Mouse (Mus musculus) kidney, embryonic 16.5 days (tissue): ENCODE measurements around the gene Pbx3. TPM values are rescaled to one million over a fixed set of nuclear protein-coding genes. Genes with fewer than 3 reads are reported as not detected.
A peak's percentile ranks its signal among the peaks of the same experiment; 100 is the strongest.

Source experiments
- ATAC-seq: fragments of 200-750 bp; cut with Nextera tagmentation; 2 replicates; pipeline ENCODE4 v1.8.0; 2017; ENCODE audit warnings: moderate TSS enrichment; ENCODE audit not compliant: low FRiP score, low TSS enrichment
- H3K27ac ChIP-seq: fragments of 300-500 bp; sonication (generic); 2 replicates; pipeline ENCODE4 v1.5.1; 2014; ENCODE audit warnings: low read length
- H3K27me3 ChIP-seq: fragments of 300-500 bp; sonication (generic); 2 replicates; pipeline ENCODE4 v1.6.1; 2014; ENCODE audit warnings: low read length, control low read depth, mixed read lengths; ENCODE audit not compliant: insufficient read depth
- H3K36me3 ChIP-seq: fragments of 300-500 bp; sonication (generic); 2 replicates; pipeline ENCODE4 v1.6.1; 2014; ENCODE audit warnings: low read length, control low read depth, mixed read lengths; ENCODE audit not compliant: insufficient read depth
- H3K4me1 ChIP-seq: fragments of 300-500 bp; sonication (generic); 2 replicates; pipeline ENCODE4 v1.6.1; 2014; ENCODE audit warnings: low read length, control low read depth, mixed read lengths; ENCODE audit not compliant: insufficient read depth
- H3K4me2 ChIP-seq: fragments of 300-500 bp; sonication (generic); replicated peaks from 2 replicates; pipeline ENCODE4 v1.6.1; 2014; ENCODE audit warnings: low read depth, low read length
- H3K4me3 ChIP-seq: fragments of 300-500 bp; sonication (generic); 2 replicates; pipeline ENCODE4 v1.5.1; 2014; ENCODE audit warnings: mild to moderate bottlenecking, low read length
- H3K9ac ChIP-seq: fragments of 300-500 bp; sonication (generic); replicated peaks from 2 replicates; pipeline ENCODE4 v1.6.1; 2014; ENCODE audit warnings: low read length
- H3K9me3 ChIP-seq: fragments of 300-500 bp; sonication (generic); 2 replicates; pipeline ENCODE4 v1.6.1; 2016; ENCODE audit warnings: low read length, control low read depth
- WGBS: fragments of 180-500 bp; shearing (Covaris S2); extraction: QIAGEN DNeasy Blood & Tissue Kit; methylation state at CpG from one replicate; pipeline ENCODE4 v1.1.7; 2014; 5-methylcytosine and 5-hydroxymethylcytosine counted together
- polyA plus RNA-seq: library from polyadenylated mRNA; unstranded; fragments of >200 nt; fragmentation: Nextera tagmentation; extraction: Ambion mirVana; gene quantifications from 2 replicates; pipeline ENCODE4 v1.2.1, GENCODE M21; 2015

The Pbx3 gene
- polyA plus RNA-seq, 1 experiment from 2014 or later, result 22.7 TPM

- no peak overlapping the region for H3K4me2 ChIP-seq
- 64% methylated on average over 2 of the region's 2 CpGs for WGBS
Observed at GRCm38 (mm10) chr2:34257611-34258010, 115.3 kb downstream of the Pbx3 start.

DNA sequence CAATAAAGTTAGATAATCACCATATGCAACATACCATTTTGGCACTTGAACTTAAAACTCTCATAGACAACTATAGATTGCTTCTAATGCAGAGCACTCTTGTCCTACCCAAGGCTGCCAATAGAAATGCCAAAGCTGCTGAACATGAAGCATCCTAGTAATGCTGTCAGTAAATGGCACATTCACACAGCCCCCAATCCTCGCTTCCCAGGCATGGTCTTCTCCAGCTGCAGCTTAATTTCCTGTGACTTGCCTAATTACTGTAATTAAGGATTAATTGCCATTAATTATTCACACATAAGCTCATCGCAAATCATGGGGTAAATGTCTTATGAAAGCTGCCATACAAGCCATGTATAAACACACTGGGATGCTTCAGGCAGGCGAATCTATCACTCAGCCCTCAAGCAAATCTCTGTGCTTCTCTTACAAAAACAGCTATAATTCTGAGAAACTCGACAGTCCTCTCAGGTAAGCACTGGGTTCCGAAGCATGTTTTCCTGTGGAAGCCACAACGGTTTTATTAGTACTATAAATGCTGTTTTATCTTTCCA, 116.9 kb downstream of the Pbx3 start:
- 49% methylated on average over 6 of the region's 6 CpGs for whole genome bisulfite sequencing
- Histone ChIP-seq H3K4me1 (peaks cover 31% of the 10 kb centered on the region), H3K36me3 (no peaks in the 10 kb centered on the region), H3K27ac (no peak overlapping the region), H3K4me2 (no peak overlapping the region), H3K9me3 (no peaks in the 10 kb centered on the region), H3K9ac (no peak overlapping the region), H3K27me3 (no peaks in the 10 kb centered on the region), H3K4me3 (no peak overlapping the region)
- no peak for ATAC-seq

More at GRCm38 (mm10) chr2:34257611-34258010, 115.3 kb downstream of the Pbx3 start:
- Histone ChIP-seq H3K4me1 (peaks cover 25% of the 10 kb centered on the region), H3K9me3 (no peaks in the 10 kb centered on the region), H3K9ac (no peak overlapping the region), H3K27ac (no peak overlapping the region), H3K27me3 (no peaks in the 10 kb centered on the region), H3K4me3 (no peak overlapping the region), H3K36me3 (no peaks in the 10 kb centered on the region)
- ATAC-seq, result no peak

DNA sequence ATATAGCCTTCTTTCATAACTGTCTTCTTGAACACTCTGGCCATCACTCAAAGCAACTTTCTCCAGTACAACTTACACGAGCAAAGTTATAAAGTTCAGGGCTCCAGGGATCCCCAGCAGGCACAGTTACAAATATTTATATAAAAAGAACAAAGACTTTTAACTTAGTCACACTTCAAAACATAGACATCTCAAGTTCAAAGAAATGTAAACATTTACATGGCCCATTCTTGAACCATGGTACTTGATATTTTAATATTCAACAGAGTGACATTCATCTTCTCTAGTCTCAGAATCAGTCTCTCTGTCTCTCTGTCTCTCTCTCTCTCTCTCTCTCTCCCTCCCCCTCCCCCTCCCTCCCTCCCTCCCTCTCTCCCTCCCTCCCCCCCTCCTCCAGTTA, 119.3 kb downstream of the Pbx3 start:
- ATAC-seq, result no peak
- Histone ChIP-seq H3K9me3 (no peaks in the 10 kb centered on the region), H3K4me1 (peaks cover 40% of the 10 kb centered on the region), H3K4me2 (no peak overlapping the region), H3K4me3 (no peak overlapping the region), H3K27me3 (no peaks in the 10 kb centered on the region), H3K9ac (no peak overlapping the region), H3K27ac (peak overlapping the region; percentile 56; the same call in 1 of the 2 replicates), H3K36me3 (no peaks in the 10 kb centered on the region)
- WGBS, result 29% methylated on average over 1 of the region's 1 CpGs

DNA sequence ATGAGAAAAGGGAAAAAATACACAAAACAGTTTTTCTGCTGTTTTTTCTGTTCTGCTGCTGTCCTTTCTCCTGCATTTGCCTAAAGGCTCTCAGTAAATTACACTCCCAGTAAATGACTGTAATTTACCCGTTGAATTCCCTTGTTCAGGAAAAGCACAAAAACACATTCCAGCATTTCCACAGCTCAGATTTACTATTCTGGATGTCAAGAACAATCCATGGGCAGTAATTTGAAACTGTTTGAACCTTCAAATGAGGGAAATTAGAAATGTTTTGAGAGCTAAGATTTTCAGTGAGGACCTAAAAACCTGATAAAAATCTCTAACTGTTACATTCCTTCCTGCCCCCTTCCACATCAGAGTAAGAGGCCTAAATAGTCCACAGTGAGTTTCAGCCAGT, 119.8 kb downstream of the Pbx3 start:
- peaks cover 41% of the 10 kb centered on the region for H3K4me1 ChIP-seq
- no peak for ATAC-seq

DNA sequence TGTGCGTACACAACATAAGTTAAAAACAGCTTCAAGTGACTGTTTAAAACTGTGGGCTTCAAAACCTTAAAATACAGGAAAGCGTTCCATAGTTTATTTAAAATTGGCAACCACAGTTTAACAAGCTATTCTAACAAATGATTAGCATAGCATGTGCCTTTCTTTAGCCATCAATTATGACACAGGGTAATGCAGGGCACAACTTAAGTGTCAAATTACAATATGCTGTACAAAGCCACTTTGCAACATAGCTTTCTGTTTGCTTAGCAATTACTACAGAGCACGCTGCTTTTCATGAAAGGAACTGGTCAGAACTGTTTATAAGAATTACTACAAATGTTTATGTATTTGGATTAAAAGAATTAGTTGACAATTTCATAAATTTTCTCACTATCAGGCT, 120.7 kb downstream of the Pbx3 start:
- Histone ChIP-seq H3K4me1 (peaks cover 41% of the 10 kb centered on the region), H3K9ac (no peak overlapping the region), H3K9me3 (no peaks in the 10 kb centered on the region), H3K27me3 (no peaks in the 10 kb centered on the region), H3K36me3 (no peaks in the 10 kb centered on the region), H3K4me3 (no peak overlapping the region), H3K27ac (no peak overlapping the region), H3K4me2 (no peak overlapping the region)
- ATAC-seq, result no peak
- WGBS, result 52% methylated on average over 3 of the region's 3 CpGs

More for the DNA sequence above, 119.8 kb downstream of the Pbx3 start:
- H3K9ac ChIP-seq, result no peak overlapping the region
- no peak overlapping the region for H3K4me2 ChIP-seq
- WGBS, result 2% methylated on average over 1 of the region's 1 CpGs
- H3K36me3 ChIP-seq, result no peaks in the 10 kb centered on the region
- no peak overlapping the region for H3K4me3 ChIP-seq
- peak overlapping the region; percentile 56; the same call in 1 of the 2 replicates for H3K27ac ChIP-seq
- no peaks in the 10 kb centered on the region for H3K27me3 ChIP-seq
- H3K9me3 ChIP-seq, result no peaks in the 10 kb centered on the region

GRCm38 (mm10) chr2:34249961-34250658, 122.8 kb downstream of the Pbx3 start:
- Histone ChIP-seq H3K9me3 (no peaks in the 10 kb centered on the region), H3K27ac (peak overlapping the region; percentile 90), H3K4me2 (peak overlapping the region; percentile 63), H3K4me3 (peak overlapping the region; percentile 65), H3K9ac (peak overlapping the region; percentile 74), H3K4me1 (peaks cover 28% of the 10 kb centered on the region), H3K27me3 (no peaks in the 10 kb centered on the region), H3K36me3 (no peaks in the 10 kb centered on the region)
- peak; percentile 72 for ATAC-seq
- WGBS, result 7% methylated on average over 18 of the region's 18 CpGs

GRCm38 (mm10) chr2:34249141-34249960, 123.6 kb downstream of the Pbx3 start:
- H3K4me2 ChIP-seq, result peak overlapping the region; percentile 63
- peak overlapping the region; percentile 65 for H3K4me3 ChIP-seq
- ATAC-seq, result peak; percentile 93
- WGBS, result under 1% methylated on average over 15 of the region's 15 CpGs
- H3K9me3 ChIP-seq, result no peaks in the 10 kb centered on the region
- peaks cover 28% of the 10 kb centered on the region for H3K4me1 ChIP-seq
- H3K27ac ChIP-seq, result peak overlapping the region; percentile 90
- no peaks in the 10 kb centered on the region for H3K27me3 ChIP-seq
- no peaks in the 10 kb centered on the region for H3K36me3 ChIP-seq
- peak overlapping the region; percentile 74 for H3K9ac ChIP-seq

DNA sequence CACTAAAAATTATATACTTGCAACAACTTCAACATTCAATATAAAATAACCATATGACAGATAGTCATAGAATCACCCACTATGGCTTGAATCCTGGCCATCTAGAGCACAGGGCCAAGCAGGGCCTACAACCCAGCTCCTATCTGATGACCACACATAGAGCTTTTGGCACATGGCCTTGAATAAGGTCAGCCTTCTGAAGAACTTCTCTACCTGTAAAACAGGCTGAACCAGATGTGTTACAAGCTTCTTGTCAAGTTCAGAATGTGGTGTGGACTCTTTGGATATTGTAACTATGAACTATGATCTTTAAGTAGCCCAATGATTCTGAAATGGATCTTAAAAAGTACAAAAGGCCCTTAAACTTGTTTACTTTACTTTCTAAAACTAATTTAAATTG, 132.1 kb downstream of the Pbx3 start:
- no peak for ATAC-seq
- Histone ChIP-seq H3K4me2 (no peak overlapping the region), H3K27ac (no peak overlapping the region), H3K4me1 (peaks cover 2% of the 10 kb centered on the region), H3K9ac (no peak overlapping the region), H3K27me3 (no peaks in the 10 kb centered on the region), H3K36me3 (no peaks in the 10 kb centered on the region), H3K9me3 (no peaks in the 10 kb centered on the region), H3K4me3 (no peak overlapping the region)

DNA sequence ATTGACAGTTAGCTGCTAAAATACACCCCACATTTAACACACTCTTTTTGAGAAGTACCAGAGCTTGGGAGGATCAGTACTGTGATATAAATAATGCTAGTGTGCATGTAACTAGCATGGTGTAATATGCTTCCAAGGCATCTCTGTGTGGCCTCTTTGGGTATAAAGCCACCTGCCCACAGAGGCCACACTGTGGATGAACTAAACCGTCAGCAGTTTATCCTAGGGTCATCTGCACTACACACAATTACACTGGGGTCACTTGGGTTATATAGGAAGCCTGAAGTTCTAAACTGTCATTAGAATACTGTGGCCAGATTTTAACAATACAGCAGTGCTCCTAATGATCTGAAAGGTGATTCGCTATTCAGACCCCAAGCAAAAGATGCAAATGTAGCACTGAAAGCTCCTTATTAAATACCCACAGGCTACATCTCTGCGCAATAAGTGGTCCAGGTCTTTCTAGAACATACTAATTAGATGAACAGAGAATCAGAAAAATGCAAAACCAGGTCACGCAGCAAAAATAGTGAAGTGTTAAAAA, 133.6 kb downstream of the Pbx3 start:
- H3K4me3 ChIP-seq, result no peak overlapping the region
- 80% methylated on average over 4 of the region's 4 CpGs for WGBS
- H3K4me1 ChIP-seq, result peaks cover 13% of the 10 kb centered on the region
- no peak overlapping the region for H3K27ac ChIP-seq
- H3K9ac ChIP-seq, result no peak overlapping the region
- ATAC-seq, result no peak
- no peaks in the 10 kb centered on the region for H3K9me3 ChIP-seq
- no peaks in the 10 kb centered on the region for H3K27me3 ChIP-seq
- no peaks in the 10 kb centered on the region for H3K36me3 ChIP-seq
- H3K4me2 ChIP-seq, result no peak overlapping the region
